In genomic region chr3:22006113-22006512, GRCm38 (mm10) we compare ENCODE assay signal across 12 mouse cellular contexts.
A peak's percentile ranks its signal among the peaks of the same experiment; 100 is the strongest.
DNase-seq lines count a peak whose midpoint lies in the region; ATAC-seq and TF ChIP-seq lines count a peak whose summit lies in the region.
"Had no signal": no experiment of that assay in that cellular context is flagged by ENCODE, and none has a peak within 500 bp of the region (broad histone marks: within the 10 kb centered on the region; RNA-seq: fewer than 3 reads in every experiment).

No protein-coding gene starts in this region.

- WGBS in heart, embryonic 10.5 days, result 71% methylated on average over 1 of the region's 1 CpGs
- 81% methylated on average over 1 of the region's 1 CpGs for WGBS in lung, embryonic 14.5 days

- H3K9ac ChIP-seq in lung, embryonic 14.5 days, result no peak overlapping the region
- H3K9ac ChIP-seq: embryonic facial prominence, embryonic 15.5 days had no signal

- H3K4me1 ChIP-seq in heart, embryonic 10.5 days, result peaks cover 9% of the 10 kb centered on the region; the same call in 1 of the 2 replicates
- no peaks in the 10 kb centered on the region for H3K4me1 ChIP-seq in lung, embryonic 14.5 days (ENCODE audit: insufficient read depth)
- H3K4me1 ChIP-seq: embryonic facial prominence, embryonic 15.5 days had no signal

- no peak overlapping the region for H3K4me3 ChIP-seq in heart, embryonic 10.5 days
- H3K4me3 ChIP-seq in lung, embryonic 14.5 days (ENCODE audit: low read depth, low read length), result no peak overlapping the region
- H3K4me3 ChIP-seq: embryonic facial prominence, embryonic 15.5 days; myocyte had no signal

- H3K4me2 ChIP-seq in lung, embryonic 14.5 days, result no peak overlapping the region
- H3K4me2 ChIP-seq: embryonic facial prominence, embryonic 15.5 days had no signal

- no peak for ATAC-seq in lung, embryonic 14.5 days (ENCODE audit: insufficient read depth)

- no peak overlapping the region for H3K27ac ChIP-seq in heart, embryonic 10.5 days
- no peak overlapping the region for H3K27ac ChIP-seq in lung, embryonic 14.5 days (ENCODE audit: low read depth)
- H3K27ac ChIP-seq: embryonic facial prominence, embryonic 15.5 days had no signal

- H3K36me3 ChIP-seq in heart, embryonic 10.5 days, result no peaks in the 10 kb centered on the region
- no peaks in the 10 kb centered on the region for H3K36me3 ChIP-seq in lung, embryonic 14.5 days (ENCODE audit: insufficient read depth)
- H3K36me3 ChIP-seq: embryonic facial prominence, embryonic 15.5 days had no signal

- H3K9me3 ChIP-seq in heart, embryonic 10.5 days, result no peaks in the 10 kb centered on the region
- H3K9me3 ChIP-seq in lung, embryonic 14.5 days (ENCODE audit: low read depth, low read length), result no peaks in the 10 kb centered on the region
- H3K9me3 ChIP-seq: embryonic facial prominence, embryonic 15.5 days had no signal

- no peak for TF ChIP-seq CTCF in lung, embryonic 14.5 days (IDR thresholded peaks at IDR 0.05; ENCODE audit: low read depth)

- H3K27me3 ChIP-seq in heart, embryonic 10.5 days (ENCODE audit: insufficient read depth, poor library complexity, severe bottlenecking), result no peaks in the 10 kb centered on the region
- no peaks in the 10 kb centered on the region for H3K27me3 ChIP-seq in lung, embryonic 14.5 days (ENCODE audit: insufficient read depth, low read length)
- H3K27me3 ChIP-seq: CH12.LX; embryonic facial prominence, embryonic 15.5 days had no signal

- DNase-seq in heart, adult 11 months, result peak; percentile 95
- DNase-seq in heart, embryonic 10.5 days (ENCODE audit: low spot score), result no peak
- DNase-seq in Muller cell, postnatal 12 days (ENCODE audit: inconsistent ontology term), result peak; percentile 43
- peak; percentile 4 for DNase-seq in brain, embryonic 18.5 days (ENCODE audit: low read depth, low spot score)
- peak; percentile 48 for DNase-seq in lung, embryonic 14.5 days
- no peak for DNase-seq in kidney, postnatal 25 days
- no peak for DNase-seq in spleen, postnatal 4 days (ENCODE audit: low spot score in 2 of 2)
- DNase-seq in kidney, adult 9 months, result no peak
- DNase-seq: kidney, adult 2 months had no signal

Comparison
In these comparisons a context has a peak if more than half of its experiments do, and no peak if none do; other contexts are left out.
1. DNase-seq: peak in heart, adult 11 months (single experiment), Muller cell, postnatal 12 days (single experiment), brain, embryonic 18.5 days (single experiment) and lung, embryonic 14.5 days (single experiment); none in heart, embryonic 10.5 days (single experiment), kidney, postnatal 25 days (0 of 2), spleen, postnatal 4 days (0 of 2) and kidney, adult 9 months (single experiment).